Mouse (Mus musculus): ENCODE measurements around the gene Gm5617.

GRCm38 (mm10) chr9:48510134-48510533 is 14.9 kb downstream of the Gm5617 start:
- TF ChIP-seq REST (IDR thresholded peaks at IDR 0.05; ENCODE audit: insufficient read depth, insufficient read length) (no peak), POLR2A (IDR thresholded peaks at IDR 0.05; ENCODE audit: insufficient read length, low read depth) (no peak), USF1 (IDR thresholded peaks at IDR 0.05; ENCODE audit: low read depth) (no peak), POLR2AphosphoS2 (IDR thresholded peaks at IDR 0.05; ENCODE audit: insufficient read length, low read depth) (no peak), MYOD1 (IDR thresholded peaks at IDR 0.05; ENCODE audit: control insufficient read depth in 1 of 3, insufficient read length in 2 of 3, low read depth in 2 of 3) (no peak), MAX (IDR thresholded peaks at IDR 0.05; ENCODE audit: low read depth) (no peak), TCF3 (IDR thresholded peaks at IDR 0.05; ENCODE audit: insufficient read length, low read depth) (no peak), MYOG (IDR thresholded peaks at IDR 0.05; ENCODE audit: control insufficient read depth in 1 of 3, insufficient read depth in 1 of 3, insufficient read length in 2 of 3, low read depth in 2 of 3) (no peak), E2F4 (IDR thresholded peaks at IDR 0.05; ENCODE audit: insufficient read depth) (no peak)
